Mouse (Mus musculus) CH12.LX (cell line): Measurements from ENCODE around the gene Pgm5.

Source experiments
- CTCF ChIP-seq, 2 experiments: IDR thresholded peaks in 1 of 2; conservative IDR thresholded peaks in 1 of 2; 2 replicates each; pipeline ENCODE4 v1.5.1; 2011 to 2012; ENCODE audit warnings: low read depth in 2 of 2, low read length in 2 of 2, improper control_type of control experiment in 1 of 2, inconsistent platforms in 1 of 2, mild to moderate bottlenecking in 1 of 2, moderate library complexity in 1 of 2
- MAX ChIP-seq: IDR thresholded peaks from 2 replicates; pipeline ENCODE4 v1.6.1; 2011; ENCODE audit warnings: low read length, improper control_type of control experiment
- POLR2A ChIP-seq: IDR thresholded peaks from 2 replicates; pipeline ENCODE4 v1.6.1; 2011; ENCODE audit warnings: low read depth, mild to moderate bottlenecking, improper control_type of control experiment, low read length

- TF ChIP-seq CTCF (conservative IDR thresholded peaks at IDR 0.05 in 1 of 2, IDR thresholded peaks at IDR 0.05 in 1 of 2; ENCODE audit: low read depth in 2 of 2, low read length in 2 of 2), result no peak
- TF ChIP-seq MAX, result no peak
- TF ChIP-seq POLR2A, result no peak
These were observed 38.2 kb upstream of the Pgm5 start for GRCm38 (mm10) chr19:24899578-24900544.
